Mouse (Mus musculus) CH12.LX (cell line): ENCODE measurements around the gene Cops7b. TPM values are rescaled to one million over a fixed set of nuclear protein-coding genes. Genes with fewer than 3 reads are reported as not detected.
A peak's percentile ranks its signal among the peaks of the same experiment; 100 is the strongest.
"Not testable (repeated sequence)": the region's sequence is repeated elsewhere in the genome, so short reads cannot be mapped to it uniquely, and the experiment has no call there.

ENCODE experiments used
- DNase-seq: peaks from one replicate; pipeline ENCODE4 v3.0.0-alpha.2; 2013; ENCODE audit errors: extremely low read depth
- H3K27ac ChIP-seq: 2 replicates; pipeline ENCODE4 v1.5.1; 2012; ENCODE audit warnings: low read depth, mild to moderate bottlenecking, control low read depth, moderate library complexity; ENCODE audit not compliant: insufficient read depth
- H3K27me3 ChIP-seq: replicated peaks from 2 replicates; pipeline ENCODE3; 2012; ENCODE audit warnings: inconsistent platforms
- H3K36me3 ChIP-seq, 2 experiments: replicated peaks in 1 of 2; 2 replicates each; pipeline versions ENCODE3 to v1.6.1; 2012; ENCODE audit warnings: inconsistent platforms in 1 of 2, low read length in 1 of 2, mild to moderate bottlenecking in 1 of 2, mixed read lengths in 1 of 2, moderate library complexity in 1 of 2; ENCODE audit not compliant: control insufficient read depth in 1 of 2, insufficient read depth in 1 of 2
- H3K4me1 ChIP-seq, 2 experiments: 2 replicates each; pipeline ENCODE4 v1.6.1; 2012; ENCODE audit warnings: inconsistent platforms in 1 of 2, moderate library complexity in 1 of 2; ENCODE audit not compliant: insufficient read depth in 2 of 2, control insufficient read depth in 1 of 2
- H3K4me2 ChIP-seq: 2 replicates; pipeline ENCODE4 v1.6.1; 2012; ENCODE audit warnings: low read depth, mild to moderate bottlenecking, control low read depth; ENCODE audit not compliant: poor library complexity, insufficient read depth, severe bottlenecking
- H3K4me3 ChIP-seq, 3 experiments: fragments of 150-350 bp in 1 of 3; sonication (generic) in 1 of 3; replicated peaks in 1 of 3; 2 replicates each; pipeline versions ENCODE3 to v1.5.1; 2011 to 2012; ENCODE audit warnings: low read depth in 2 of 3, low read length in 2 of 3, mild to moderate bottlenecking in 2 of 3, moderate library complexity in 2 of 3, control low read depth in 1 of 3, improper control_type of control experiment in 1 of 3, inconsistent platforms in 1 of 3, mixed read lengths in 1 of 3; ENCODE audit not compliant: poor library complexity in 1 of 3
- H3K79me2 ChIP-seq: replicated peaks from 2 replicates; pipeline ENCODE4 v1.6.1; 2012; ENCODE audit warnings: mild to moderate bottlenecking, moderate library complexity; ENCODE audit not compliant: control insufficient read depth, poor library complexity, insufficient read depth, severe bottlenecking; ENCODE audit errors: extremely low read depth
- H3K9ac ChIP-seq: 2 replicates; pipeline ENCODE4 v1.6.1; 2012; ENCODE audit warnings: low read depth, mild to moderate bottlenecking, control low read depth, moderate library complexity; ENCODE audit not compliant: insufficient read depth
- H3K9me3 ChIP-seq: replicated peaks from 2 replicates; pipeline ENCODE3; 2012; ENCODE audit warnings: low read length, inconsistent platforms, mixed read lengths
- BHLHE40 ChIP-seq: IDR thresholded peaks from 2 replicates; pipeline ENCODE4 v1.6.1; 2011; ENCODE audit warnings: mild to moderate bottlenecking, low read depth, low read length, improper control_type of control experiment
- CHD2 ChIP-seq: IDR thresholded peaks from 2 replicates; pipeline ENCODE4 v1.6.1; 2011; ENCODE audit warnings: low read length, improper control_type of control experiment
- CTCF ChIP-seq, 2 experiments: IDR thresholded peaks in 1 of 2; conservative IDR thresholded peaks in 1 of 2; 2 replicates each; pipeline ENCODE4 v1.5.1; 2011 to 2012; ENCODE audit warnings: low read depth in 2 of 2, low read length in 2 of 2, improper control_type of control experiment in 1 of 2, inconsistent platforms in 1 of 2, mild to moderate bottlenecking in 1 of 2, moderate library complexity in 1 of 2
- ELF1 ChIP-seq: IDR thresholded peaks from 2 replicates; pipeline ENCODE4 v1.6.1; 2014; ENCODE audit warnings: low read depth, mild to moderate bottlenecking, inconsistent platforms, low read length, improper control_type of control experiment
- EP300 ChIP-seq: IDR thresholded peaks from 2 replicates; pipeline ENCODE4 v1.6.1; 2011; ENCODE audit warnings: low read length, improper control_type of control experiment
- ETS1 ChIP-seq: conservative IDR thresholded peaks from 2 replicates; pipeline ENCODE4 v1.6.1; 2012; ENCODE audit warnings: low read depth, mild to moderate bottlenecking, inconsistent platforms, low read length, improper control_type of control experiment, moderate library complexity
- HCFC1 ChIP-seq: IDR thresholded peaks from 2 replicates; pipeline ENCODE4 v1.6.1; 2012; ENCODE audit warnings: low read depth, mild to moderate bottlenecking, inconsistent platforms, low read length, improper control_type of control experiment
- JUND ChIP-seq: conservative IDR thresholded peaks from 2 replicates; pipeline ENCODE4 v1.6.1; 2011; ENCODE audit warnings: low read depth, low read length, improper control_type of control experiment
- MAZ ChIP-seq: IDR thresholded peaks from 2 replicates; pipeline ENCODE4 v1.6.1; 2012; ENCODE audit warnings: low read depth, mild to moderate bottlenecking, inconsistent platforms, low read length, improper control_type of control experiment, moderate library complexity
- MXI1 ChIP-seq: IDR thresholded peaks from 2 replicates; pipeline ENCODE4 v1.6.1; 2011; ENCODE audit warnings: mild to moderate bottlenecking, low read depth, low read length, improper control_type of control experiment
- MYC ChIP-seq: IDR thresholded peaks from 2 replicates; pipeline ENCODE4 v1.6.1; 2011; ENCODE audit warnings: low read depth, mild to moderate bottlenecking, improper control_type of control experiment, low read length
- NELFE ChIP-seq: IDR thresholded peaks from 2 replicates; pipeline ENCODE4 v1.6.1; 2011; ENCODE audit warnings: low read depth, low read length, improper control_type of control experiment
- POLR2A ChIP-seq: IDR thresholded peaks from 2 replicates; pipeline ENCODE4 v1.6.1; 2011; ENCODE audit warnings: low read depth, mild to moderate bottlenecking, improper control_type of control experiment, low read length
- POLR2AphosphoS2 ChIP-seq: IDR thresholded peaks from 2 replicates; pipeline ENCODE4 v1.6.1; 2011; ENCODE audit warnings: low read depth, low read length, improper control_type of control experiment
- RAD21 ChIP-seq: IDR thresholded peaks from 2 replicates; pipeline ENCODE4 v1.6.1; 2011; ENCODE audit warnings: low read depth, mild to moderate bottlenecking, low read length, improper control_type of control experiment, moderate library complexity
- SIN3A ChIP-seq: IDR thresholded peaks from 2 replicates; pipeline ENCODE4 v1.6.1; 2012; ENCODE audit warnings: low read length, improper control_type of control experiment, inconsistent platforms
- SMC3 ChIP-seq: IDR thresholded peaks from 2 replicates; pipeline ENCODE4 v1.6.1; 2011; ENCODE audit warnings: low read depth, low read length, improper control_type of control experiment
- TBP ChIP-seq: conservative IDR thresholded peaks from 2 replicates; pipeline ENCODE4 v1.6.1; 2011; ENCODE audit warnings: low read depth, low read length, improper control_type of control experiment
- ZKSCAN1 ChIP-seq: IDR thresholded peaks from 2 replicates; pipeline ENCODE4 v1.6.1; 2012; ENCODE audit warnings: low read depth, inconsistent platforms, low read length, improper control_type of control experiment, borderline replicate concordance
- ZNF384 ChIP-seq: IDR thresholded peaks from 2 replicates; pipeline ENCODE4 v1.6.1; 2012; ENCODE audit warnings: low read depth, low read length, improper control_type of control experiment, inconsistent platforms
- dilution Hi-C: fragments of 300-500 bp; cut with MboI; formaldehyde crosslinking; loops from 2 replicates; pipeline ENCODE4 v1.14.3; 2020; ENCODE audit warnings: low sequenced_read_pairs; ENCODE audit not compliant: extremely low pct_unique_long_range_greater_than_20kb, extremely low pct_ligation_motif_present
- in situ Hi-C: fragments of 300-500 bp; cut with MboI; formaldehyde crosslinking; loops from 3 replicates; pipeline ENCODE4 v1.14.3; 2019; ENCODE audit warnings: low sequenced_read_pairs, low pct_ligation_motif_present, low pct_unique_long_range_greater_than_20kb, mixed read lengths
- polyA plus RNA-seq: library from polyadenylated mRNA; unstranded; fragments of >175 nt; gene quantifications from 2 replicates; pipeline ENCODE4 v1.2.1, GENCODE M21; 2012; ENCODE audit warnings: low read depth; ENCODE audit not compliant: insufficient read length
- total RNA-seq, 2 experiments: library from RNA; depleted of rRNA; stranded (reverse); fragments of 300-350 nt in 1 of 2; fragments of >200 nt in 1 of 2; gene quantifications; 2 replicates each; pipeline ENCODE4 v1.2.3; 2012 to 2014

Gene Cops7b
- total and polyA plus RNA-seq, 3 experiments: 21.2 to 31.3 (median 21.3) TPM

- H3K79me2 ChIP-seq: peaks cover 26% of the 10 kb centered on the region
- no peak for DNase-seq
- no peak overlapping the region for H3K4me3 ChIP-seq
- no peaks in the 10 kb centered on the region for H3K27me3 ChIP-seq
- H3K27ac ChIP-seq: no peak overlapping the region
- no peak overlapping the region for H3K9ac ChIP-seq
- in situ Hi-C loops (loop anchor here (5.0 kb wide), 1 partner anchor 91 kb away; no protein-coding TSS in a partner anchor), dilution Hi-C loops (no loop called here)
- H3K4me1 ChIP-seq: peaks cover 3 to 30% of the 10 kb centered on the region in 2 experiments; a peak in 3 of 4 replicates
- no peak overlapping the region for H3K4me2 ChIP-seq
- peaks cover 19 to 27% of the 10 kb centered on the region in 2 experiments for H3K36me3 ChIP-seq
- no peaks in the 10 kb centered on the region for H3K9me3 ChIP-seq
- TF ChIP-seq ZNF384 (no peak), NELFE (no peak), CTCF (conservative IDR thresholded peaks at IDR 0.05 in 1 of 2, IDR thresholded peaks at IDR 0.05 in 1 of 2; ENCODE audit: low read depth in 2 of 2, low read length in 2 of 2) (peak; percentile 23 to 33; a peak in 2 of 4 replicates), MYC (no peak)
Observed at GRCm38 (mm10) chr1:86533411-86534130, 49.1 kb upstream of the Cops7b start.

- TF ChIP-seq ETS1 (no peak), RAD21 (peak; percentile 34), EP300 (no peak), HCFC1 (no peak), POLR2AphosphoS2 (no peak), ZKSCAN1 (no peak), SMC3 (peak; percentile 68), MXI1 (no peak), MAZ (peak; percentile 65; the same call in 1 of the 2 replicates), BHLHE40 (no peak), ELF1 (no peak), TBP (no peak), MYC (0 out of 2 replicates have a peak, but pooled peaks have one; percentile 29), CHD2 (no peak), JUND (no peak), POLR2A (no peak), CTCF (conservative IDR thresholded peaks at IDR 0.05 in 1 of 2, IDR thresholded peaks at IDR 0.05 in 1 of 2; ENCODE audit: low read depth in 2 of 2, low read length in 2 of 2) (peak; percentile 20 to 72; a peak in 2 of 4 replicates), SIN3A (no peak)
- Histone ChIP-seq H3K27me3 (no peaks in the 10 kb centered on the region), H3K9ac (no peak overlapping the region), H3K4me3 (no peak overlapping the region), H3K9me3 (no peaks in the 10 kb centered on the region), H3K79me2 (no peaks in the 10 kb centered on the region), H3K36me3 (peaks cover 10 to 20% of the 10 kb centered on the region in 2 experiments), H3K4me1 (no peaks in the 10 kb centered on the region; a peak in 1 of 4 replicates), H3K4me2 (no peak overlapping the region), H3K27ac (no peak overlapping the region)
- no peak for DNase-seq
- dilution Hi-C loops (no loop called here), in situ Hi-C loops (loop anchor here (5.0 kb wide), 1 partner anchor 36 kb away; no protein-coding TSS in a partner anchor)
Observed at GRCm38 (mm10) chr1:86538383-86538782, 44.3 kb upstream of the Cops7b start.

GRCm38 (mm10) chr1:86539583-86539982, 43.1 kb upstream of the Cops7b start:
- H3K4me3 ChIP-seq, H3K79me2 ChIP-seq, H3K9me3 ChIP-seq, DNase-seq, H3K27ac ChIP-seq, dilution Hi-C loops, H3K4me2 ChIP-seq, H3K9ac ChIP-seq, H3K4me1 ChIP-seq, H3K27me3 ChIP-seq: not testable (repeated sequence)
- in situ Hi-C loops: loop anchor here (5.0 kb wide), 1 partner anchor 37 kb away; no protein-coding TSS in a partner anchor
- peaks cover 20 to 29% of the 10 kb centered on the region in 2 experiments for H3K36me3 ChIP-seq
